Mouse (Mus musculus): Measurements from ENCODE around the gene Nsun7. TPM values are rescaled to one million over a fixed set of nuclear protein-coding genes. Genes with fewer than 3 reads are reported as not detected.

Gene Nsun7
- polyA plus RNA-seq, 1 experiment from 2014 or later = 0.18 TPM

GRCm38 (mm10) chr5:66330806-66331205 lies 71.1 kb downstream of the Nsun7 start:
- DNase-seq (ENCODE audit: low spot score) = no peak

GRCm38 (mm10) chr5:66337025-66337968 lies 77.6 kb downstream of the Nsun7 start:
- peak; percentile 42 for DNase-seq (ENCODE audit: low spot score)

- no peak for DNase-seq (ENCODE audit: low spot score)
These were observed 78.3 kb downstream of the Nsun7 start for GRCm38 (mm10) chr5:66337969-66338345.

GRCm38 (mm10) chr5:66338583-66338982 lies 78.9 kb downstream of the Nsun7 start:
- DNase-seq (ENCODE audit: low spot score) = peak; percentile 48

GRCm38 (mm10) chr5:66340356-66341102 lies 80.8 kb downstream of the Nsun7 start:
- DNase-seq (ENCODE audit: low spot score) = no peak

- DNase-seq (ENCODE audit: low spot score) = no peak
These were observed 82.2 kb downstream of the Nsun7 start for GRCm38 (mm10) chr5:66341848-66342247.

GRCm38 (mm10) chr5:66342285-66342684 lies 82.6 kb downstream of the Nsun7 start:
- no peak for DNase-seq (ENCODE audit: low spot score)

GRCm38 (mm10) chr5:66344182-66344581 lies 84.5 kb downstream of the Nsun7 start:
- DNase-seq (ENCODE audit: low spot score) = no peak

GRCm38 (mm10) chr5:66345140-66345539 lies 85.4 kb downstream of the Nsun7 start:
- no peak for DNase-seq (ENCODE audit: low spot score)

- DNase-seq (ENCODE audit: low spot score) = no peak
These were observed 87.1 kb downstream of the Nsun7 start for GRCm38 (mm10) chr5:66346756-66347155.

Other genes with a start within 250 kb of the Nsun7 start
- gene Rbm47, start 86.8 kb upstream of the Nsun7 start, polyA plus RNA-seq (2015; fragmentation: Nextera tagmentation; extraction: Ambion mirVana) = 13.1 and 14.4 TPM in 2 replicates

All from thymus, postnatal 0 days (tissue).